Mouse (Mus musculus) frontal cortex, postnatal 25 days (tissue): ENCODE measurements around the gene Iqcd.

Source experiments
- DNase-seq, 2 experiments: peaks; one replicate each; pipeline ENCODE4 v3.0.0; 2022; ENCODE audit warnings: low spot score in 2 of 2

The Iqcd gene

DNA sequence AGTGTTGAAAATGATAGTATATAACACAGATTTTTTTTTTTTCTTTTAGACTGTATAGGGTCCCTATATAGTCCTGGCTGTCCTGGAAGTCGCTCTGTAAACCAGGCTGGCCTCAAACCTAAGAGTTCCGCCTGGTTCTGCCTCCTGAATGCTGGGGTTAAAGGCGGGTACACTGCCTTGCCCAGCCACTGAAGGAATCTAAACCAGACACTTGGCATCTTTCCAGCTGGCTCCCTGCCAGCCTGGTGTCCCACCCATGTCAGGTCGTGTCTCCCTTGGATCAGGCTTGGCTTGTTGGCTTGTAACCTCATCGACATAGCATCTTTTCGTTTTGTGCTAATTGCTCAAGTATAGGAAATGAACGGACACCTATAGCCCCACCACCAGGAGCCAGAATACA is 39.8 kb downstream of the Iqcd start:
- DNase-seq: no peak

DNA sequence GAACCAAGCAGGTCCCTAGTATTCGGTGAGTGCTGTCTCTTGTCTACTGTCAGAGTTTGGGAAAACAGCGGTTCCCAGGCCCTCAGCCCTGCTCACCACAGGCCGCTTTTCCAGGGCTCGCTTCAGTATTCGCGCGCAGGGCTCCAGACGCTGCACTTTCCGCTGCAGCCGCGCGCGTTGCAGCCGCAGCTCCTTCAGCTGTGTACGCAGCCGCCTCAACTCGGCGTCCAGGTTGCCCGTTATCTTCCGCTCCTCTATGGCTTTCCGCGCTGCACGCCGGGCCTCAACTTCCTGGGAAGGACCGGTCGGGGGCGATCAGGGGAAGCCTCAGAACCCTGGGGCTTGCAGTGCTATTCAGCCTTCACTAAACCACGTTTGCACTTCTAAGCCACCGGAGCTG is 42.3 kb downstream of the Iqcd start:
- DNase-seq: no peak

- no peak for DNase-seq
These were observed 43.1 kb downstream of the Iqcd start for GRCm38 (mm10) chr5:120631892-120632291.

GRCm38 (mm10) chr5:120634131-120634530 is 45.3 kb downstream of the Iqcd start, which contains the start of gene Cfap73:
Cfap73 (minus strand) TSS chr5:120634235.
- no peak for DNase-seq

GRCm38 (mm10) chr5:120634860-120635259 is 46.0 kb downstream of the Iqcd start:
- no peak for DNase-seq

GRCm38 (mm10) chr5:120635633-120636032 is 46.8 kb downstream of the Iqcd start:
- DNase-seq: no peak

GRCm38 (mm10) chr5:120640094-120640493 is 51.3 kb downstream of the Iqcd start:
- DNase-seq: no peak

DNA sequence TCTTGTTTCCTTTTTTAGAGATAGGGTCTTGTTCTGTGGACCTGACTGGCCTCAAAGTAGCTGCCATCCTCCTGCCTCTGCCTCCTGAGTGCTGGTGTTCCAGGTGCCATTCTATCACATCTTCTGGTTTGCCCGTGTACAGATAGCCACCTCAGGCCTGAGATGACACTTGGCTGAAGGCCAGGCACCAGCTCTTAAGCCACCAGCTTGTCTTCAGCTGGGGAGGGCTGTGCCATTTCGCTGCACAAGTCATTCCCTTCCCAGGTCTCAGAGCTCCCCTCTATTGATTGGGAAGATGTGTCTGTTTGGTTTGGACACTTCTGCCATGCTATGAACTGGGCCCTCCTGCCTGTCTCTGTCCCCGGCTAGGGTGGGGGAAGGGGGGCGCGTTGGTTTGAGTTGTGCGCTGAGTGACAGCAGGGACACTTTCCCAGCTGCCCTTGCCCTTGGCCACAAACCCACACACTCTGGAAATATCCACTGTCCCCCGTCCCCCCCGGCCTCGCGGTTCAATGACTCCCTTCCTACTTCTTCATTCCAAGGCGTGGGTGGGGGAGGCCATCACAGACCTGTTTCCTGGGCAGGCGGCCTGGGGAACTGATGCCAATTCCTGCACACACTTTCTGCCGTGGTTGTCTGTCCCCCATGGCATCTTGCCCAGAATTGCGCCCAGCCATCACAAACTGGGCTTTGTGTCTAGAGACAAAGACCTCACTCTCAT is 54.7 kb downstream of the Iqcd start:
- no peak for DNase-seq

- DNase-seq: no peak
These were observed 55.4 kb downstream of the Iqcd start for GRCm38 (mm10) chr5:120644227-120644626.

DNA sequence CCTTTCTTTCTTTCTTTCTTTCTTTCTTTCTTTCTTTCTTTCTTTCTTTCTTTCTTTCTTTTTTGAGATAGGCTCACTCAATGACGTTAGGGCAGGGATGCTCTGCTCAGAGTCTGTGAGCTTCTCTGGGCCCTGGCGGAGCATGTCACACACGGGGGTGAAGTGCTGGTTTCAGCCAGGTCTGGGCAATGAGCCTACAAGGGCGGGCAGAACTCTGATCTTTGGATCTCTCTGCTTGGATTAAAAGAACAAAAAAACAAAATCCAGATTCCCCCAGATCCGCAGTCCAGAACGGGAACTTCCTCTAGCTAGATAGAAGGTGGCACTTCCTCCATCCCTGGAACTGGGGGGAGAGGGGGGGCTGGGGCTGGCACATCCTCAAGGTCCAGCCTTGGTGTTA is 57.0 kb downstream of the Iqcd start:
- no peak for DNase-seq

DNA sequence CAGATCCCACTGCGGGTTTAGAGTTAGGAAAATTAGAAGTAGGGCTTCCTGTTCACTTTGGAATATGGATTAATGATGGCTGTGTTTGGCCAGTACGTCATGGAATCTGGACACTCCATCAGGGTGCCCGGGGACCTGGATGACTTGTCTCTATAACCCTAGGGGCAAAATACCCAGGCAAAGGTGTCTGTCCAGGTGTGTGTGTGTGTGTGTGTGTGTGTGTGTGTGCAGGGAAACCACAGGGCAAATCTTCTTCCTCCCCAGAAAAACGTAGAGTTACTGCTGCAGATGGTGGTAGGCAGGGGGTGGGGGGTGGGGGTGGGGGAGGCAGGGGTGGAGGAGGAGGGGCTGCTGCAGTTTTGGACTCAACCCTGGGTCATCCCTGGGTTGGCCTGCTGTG is 58.5 kb downstream of the Iqcd start:
- no peak for DNase-seq

DNA sequence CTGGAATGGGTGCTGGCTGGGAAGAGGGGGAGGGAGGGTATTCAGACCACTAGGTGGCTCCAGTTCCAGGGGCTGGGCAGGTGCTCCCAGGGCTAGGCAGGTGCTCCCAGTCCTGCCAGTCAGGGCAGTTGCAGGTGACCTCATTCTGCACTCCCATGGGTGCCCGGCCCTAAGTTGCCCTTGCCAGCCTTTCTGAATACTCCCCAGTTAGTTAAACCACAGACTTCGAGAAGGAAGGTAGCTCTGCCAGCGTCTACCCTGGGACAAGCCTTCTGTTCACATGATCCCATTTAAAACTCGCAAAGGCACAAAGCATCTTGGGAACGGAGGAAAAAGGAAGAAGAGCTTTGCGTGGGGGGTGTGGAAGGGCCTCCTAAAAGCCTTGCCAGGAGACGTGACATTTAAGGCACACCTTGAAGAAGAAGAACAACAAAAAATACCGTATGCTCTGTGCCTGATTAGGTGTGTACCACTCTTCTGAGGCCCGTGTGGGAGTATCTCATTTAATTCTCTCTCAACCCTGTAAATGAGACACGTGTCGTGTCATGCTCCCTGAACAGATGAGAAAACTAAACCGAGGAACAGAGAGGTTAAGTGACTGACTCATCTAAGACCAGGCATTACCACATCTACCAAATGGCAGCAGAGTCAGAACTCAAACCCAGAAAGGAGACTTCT is 59.1 kb downstream of the Iqcd start:
- DNase-seq: no peak

DNA sequence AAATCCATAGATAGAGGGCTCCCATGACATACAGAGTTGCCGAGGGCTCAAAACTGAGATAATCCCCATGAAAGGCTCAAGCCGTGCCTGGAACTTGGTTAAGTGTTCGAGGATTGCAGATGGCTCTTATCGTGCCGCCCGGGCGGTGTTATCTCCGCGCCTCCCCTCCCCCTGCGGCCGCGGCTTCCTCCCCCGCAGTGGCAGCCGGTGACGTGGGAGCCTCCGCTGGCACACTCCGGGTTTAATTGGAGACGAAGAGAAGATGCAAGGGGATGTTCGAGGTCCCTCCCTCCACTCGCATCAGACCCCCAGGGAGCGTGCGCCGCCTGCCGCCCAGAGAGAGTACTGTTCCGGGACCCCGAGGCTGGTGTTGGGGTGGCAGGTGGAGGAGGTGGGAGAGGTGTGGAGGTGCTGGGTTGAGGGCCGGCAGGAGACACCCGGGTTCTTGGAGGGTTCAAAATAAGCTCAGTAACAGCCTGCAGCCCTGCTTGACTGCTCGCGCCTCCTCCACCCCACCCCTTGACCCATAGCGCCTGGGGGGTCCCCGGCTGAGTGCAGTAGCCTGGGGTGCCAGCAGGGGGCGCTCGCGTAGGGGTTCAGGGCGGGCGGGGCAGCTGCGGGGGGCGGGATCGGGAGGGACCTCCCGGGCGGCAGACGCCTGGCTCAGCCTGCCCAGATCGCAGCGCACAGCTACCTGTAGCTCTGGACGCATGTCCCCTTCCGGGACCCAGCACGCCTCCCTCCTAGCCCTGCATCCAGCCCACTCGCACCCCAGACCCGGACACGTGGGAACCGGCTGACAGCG is 60.0 kb downstream of the Iqcd start, which contains the start of gene Rasal1:
Gene Rasal1 (plus strand): TSS at position 244 of the 805 bp plus-strand sequence.
- peak; percentile 61 to 69 for DNase-seq

- DNase-seq: no peak
These were observed 60.6 kb downstream of the Iqcd start for GRCm38 (mm10) chr5:120649374-120649933.

DNA sequence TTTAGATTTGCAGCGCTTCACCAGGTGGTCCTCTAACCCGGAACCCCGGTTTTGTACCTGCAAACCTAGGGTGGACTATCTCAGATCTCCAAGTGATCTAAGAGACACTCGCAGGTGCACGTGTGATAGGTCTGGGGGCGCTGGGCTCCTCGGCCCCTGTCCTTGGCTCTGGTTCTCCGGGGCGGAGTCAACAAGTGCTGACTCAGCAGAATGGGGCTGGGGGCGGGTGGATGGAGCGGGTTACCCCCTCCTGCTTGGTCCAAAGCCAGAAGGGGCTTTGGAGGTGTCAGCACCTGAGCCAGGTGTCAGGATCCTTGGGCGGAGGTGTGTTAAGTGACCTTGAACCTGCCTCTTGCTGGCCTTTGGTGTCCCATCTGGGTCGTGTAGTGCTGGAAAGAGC is 61.1 kb downstream of the Iqcd start:
- DNase-seq: no peak

GRCm38 (mm10) chr5:120651230-120651629 is 62.4 kb downstream of the Iqcd start:
- no peak for DNase-seq

DNA sequence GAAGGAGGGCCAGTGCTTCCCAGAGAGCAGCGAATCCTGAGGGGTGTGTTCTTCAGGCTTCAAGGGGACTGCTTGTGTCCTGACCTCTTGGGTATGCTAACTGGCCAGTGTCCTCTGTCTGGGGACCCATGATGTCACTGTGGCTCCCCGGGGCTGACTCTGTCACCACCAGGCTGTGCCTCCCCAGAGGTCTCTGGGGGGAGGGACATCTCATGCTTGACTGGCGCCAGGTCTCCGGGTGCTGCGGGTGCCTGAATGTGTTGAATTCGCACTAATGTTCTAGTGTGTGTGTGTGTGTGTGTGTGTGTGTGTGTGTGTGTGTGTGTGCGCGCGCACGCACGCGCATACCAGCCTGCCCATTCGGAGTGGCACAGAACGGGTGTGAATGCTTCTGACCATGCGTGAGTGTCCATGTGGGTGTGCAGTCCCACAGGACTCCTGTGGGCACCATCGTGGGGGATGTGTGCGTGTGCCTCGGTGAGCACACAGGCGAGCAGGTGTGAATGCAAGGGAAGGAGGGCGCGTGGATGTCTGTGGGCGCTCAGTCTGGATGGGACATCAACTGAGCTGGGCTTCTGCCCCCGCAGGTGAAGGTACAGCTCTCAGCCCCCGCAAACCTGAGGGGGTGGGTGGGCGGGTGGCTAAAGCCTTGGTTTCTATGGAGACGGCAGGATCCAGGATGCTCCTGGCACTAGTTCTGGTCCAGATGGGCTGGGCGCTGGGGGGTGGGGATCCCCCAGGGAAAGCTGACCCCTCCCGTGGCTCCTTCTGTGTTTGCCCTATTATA is 64.3 kb downstream of the Iqcd start:
- no peak for DNase-seq

- no peak for DNase-seq
These were observed 65.1 kb downstream of the Iqcd start for GRCm38 (mm10) chr5:120653873-120654272.

- DNase-seq: no peak
These were observed 67.5 kb downstream of the Iqcd start for GRCm38 (mm10) chr5:120656281-120656751.
